Mouse (Mus musculus): ENCODE measurements around the gene Adcyap1. TPM values are rescaled to one million over a fixed set of nuclear protein-coding genes. Genes with fewer than 3 reads are reported as not detected.

The Adcyap1 gene
- polyA plus RNA-seq (2014; fragmentation: Nextera tagmentation; extraction: Ambion mirVana): 9.6 and 10.9 TPM in 2 replicates

GRCm38 (mm10) chr17:93198717-93199116, at the start of gene Adcyap1:
Gene Adcyap1, plus strand, starts transcription at chr17:93199017.
- peaks cover 8% of the 10 kb centered on the region for H3K4me1 ChIP-seq (ENCODE audit: control insufficient read depth, insufficient read depth, low read length)
- H3K27me3 ChIP-seq (replicated peaks; ENCODE audit: control insufficient read depth, insufficient read depth, low read length): peaks cover 33% of the 10 kb centered on the region
- H3K27ac ChIP-seq (ENCODE audit: low read depth, low read length): no peak within 1 kb of the TSS
- H3K4me2 ChIP-seq (ENCODE audit: low read length): peak within 1 kb of the TSS; percentile 55
- ATAC-seq (no peak), DNase-seq (ENCODE audit: low spot score) (peak; percentile 3)
- peak within 1 kb of the TSS; percentile 59 for H3K9ac ChIP-seq (ENCODE audit: low read length)
- WGBS: 31% methylated on average over 10 of the region's 10 CpGs
- H3K36me3 ChIP-seq (ENCODE audit: control insufficient read depth, insufficient read depth, low read length): no peaks in the 10 kb centered on the region
- no peaks in the 10 kb centered on the region for H3K9me3 ChIP-seq (replicated peaks; ENCODE audit: control insufficient read depth, low read length)
- H3K4me3 ChIP-seq (ENCODE audit: low read depth, low read length): peak within 1 kb of the TSS; percentile 33

- Histone ChIP-seq H3K27me3 (replicated peaks; ENCODE audit: control insufficient read depth, insufficient read depth, low read length) (no peaks in the 10 kb centered on the region), H3K4me2 (ENCODE audit: low read length) (no peak overlapping the region), H3K36me3 (ENCODE audit: control insufficient read depth, insufficient read depth, low read length) (no peaks in the 10 kb centered on the region), H3K4me1 (ENCODE audit: control insufficient read depth, insufficient read depth, low read length) (no peaks in the 10 kb centered on the region), H3K27ac (ENCODE audit: low read depth, low read length) (no peak overlapping the region), H3K9ac (ENCODE audit: low read length) (no peak overlapping the region), H3K4me3 (ENCODE audit: low read depth, low read length) (no peak overlapping the region), H3K9me3 (replicated peaks; ENCODE audit: control insufficient read depth, low read length) (no peaks in the 10 kb centered on the region)
- ATAC-seq: peak; percentile 75
- peak; percentile 82 for DNase-seq (ENCODE audit: low spot score)
- 29% methylated on average over 1 of the region's 1 CpGs for WGBS
Observed at GRCm38 (mm10) chr17:93158280-93158851, 40.5 kb upstream of the Adcyap1 start.

- DNase-seq (ENCODE audit: low spot score) (no peak), ATAC-seq (no peak)
- Histone ChIP-seq H3K9ac (ENCODE audit: low read length) (no peak overlapping the region), H3K36me3 (ENCODE audit: control insufficient read depth, insufficient read depth, low read length) (no peaks in the 10 kb centered on the region), H3K27ac (ENCODE audit: low read depth, low read length) (no peak overlapping the region), H3K4me3 (ENCODE audit: low read depth, low read length) (no peak overlapping the region), H3K27me3 (replicated peaks; ENCODE audit: control insufficient read depth, insufficient read depth, low read length) (no peaks in the 10 kb centered on the region), H3K4me2 (ENCODE audit: low read length) (no peak overlapping the region), H3K4me1 (ENCODE audit: control insufficient read depth, insufficient read depth, low read length) (no peaks in the 10 kb centered on the region), H3K9me3 (replicated peaks; ENCODE audit: control insufficient read depth, low read length) (no peaks in the 10 kb centered on the region)
Observed at GRCm38 (mm10) chr17:93169572-93169971, 29.2 kb upstream of the Adcyap1 start.

DNA sequence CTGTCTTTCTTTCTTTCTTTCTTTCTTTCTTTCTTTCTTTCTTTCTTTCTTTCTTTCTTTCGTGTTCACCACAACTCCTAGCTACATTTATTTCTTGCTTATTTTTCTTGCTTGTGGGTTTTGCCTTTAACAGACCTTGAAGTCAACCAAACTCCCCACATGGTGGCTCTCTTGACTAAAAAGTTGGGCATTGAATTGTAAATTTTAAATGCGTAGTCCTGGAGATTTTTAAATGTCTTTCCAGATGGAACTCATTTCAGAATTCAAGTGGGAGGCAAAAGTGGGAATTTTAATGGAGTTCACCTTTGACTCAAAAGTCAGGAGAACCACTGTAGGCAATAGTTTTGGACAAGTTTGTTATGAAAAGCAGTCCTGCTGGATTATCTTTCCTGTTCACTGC, 2.0 kb upstream of the Adcyap1 start:
- Histone ChIP-seq H3K4me2 (ENCODE audit: low read length) (no peak overlapping the region), H3K9me3 (replicated peaks; ENCODE audit: control insufficient read depth, low read length) (no peaks in the 10 kb centered on the region), H3K4me3 (ENCODE audit: low read depth, low read length) (no peak overlapping the region), H3K27ac (ENCODE audit: low read depth, low read length) (no peak overlapping the region), H3K9ac (ENCODE audit: low read length) (no peak overlapping the region), H3K27me3 (replicated peaks; ENCODE audit: control insufficient read depth, insufficient read depth, low read length) (peaks cover 23% of the 10 kb centered on the region), H3K4me1 (ENCODE audit: control insufficient read depth, insufficient read depth, low read length) (no peaks in the 10 kb centered on the region), H3K36me3 (ENCODE audit: control insufficient read depth, insufficient read depth, low read length) (no peaks in the 10 kb centered on the region)
- DNase-seq (ENCODE audit: low spot score) (peak; percentile 75), ATAC-seq (no peak)
- WGBS: 38% methylated on average over 2 of the region's 2 CpGs

DNA sequence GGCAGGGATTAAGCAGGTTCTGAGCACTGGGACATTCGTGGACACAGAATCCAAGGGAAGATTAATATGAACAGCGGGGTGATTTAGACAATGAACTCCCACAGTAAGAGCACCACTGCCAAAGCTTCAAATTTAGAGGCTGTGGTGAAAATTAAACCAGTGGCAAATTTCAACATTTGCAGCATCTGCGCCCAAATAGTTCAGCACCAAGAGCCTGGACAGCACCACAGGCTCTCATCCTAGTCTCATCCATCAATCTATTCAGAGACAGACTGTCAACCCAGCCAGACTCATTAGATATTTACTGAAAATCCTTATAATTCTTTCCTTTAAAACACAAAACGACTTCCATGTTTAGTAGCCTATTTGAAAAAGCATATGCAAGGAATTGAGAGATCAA, 604 bp upstream of the Adcyap1 start:
- peak; percentile 13 for DNase-seq (ENCODE audit: low spot score)
- Histone ChIP-seq H3K27ac (ENCODE audit: low read depth, low read length) (no peak overlapping the region), H3K9me3 (replicated peaks; ENCODE audit: control insufficient read depth, low read length) (no peaks in the 10 kb centered on the region), H3K4me1 (ENCODE audit: control insufficient read depth, insufficient read depth, low read length) (peaks cover 8% of the 10 kb centered on the region), H3K4me2 (ENCODE audit: low read length) (no peak overlapping the region), H3K9ac (ENCODE audit: low read length) (no peak overlapping the region), H3K4me3 (ENCODE audit: low read depth, low read length) (no peak overlapping the region), H3K27me3 (replicated peaks; ENCODE audit: control insufficient read depth, insufficient read depth, low read length) (peaks cover 33% of the 10 kb centered on the region), H3K36me3 (ENCODE audit: control insufficient read depth, insufficient read depth, low read length) (no peaks in the 10 kb centered on the region)
- no peak for ATAC-seq
- WGBS: 8% methylated on average over 4 of the region's 4 CpGs

DNA sequence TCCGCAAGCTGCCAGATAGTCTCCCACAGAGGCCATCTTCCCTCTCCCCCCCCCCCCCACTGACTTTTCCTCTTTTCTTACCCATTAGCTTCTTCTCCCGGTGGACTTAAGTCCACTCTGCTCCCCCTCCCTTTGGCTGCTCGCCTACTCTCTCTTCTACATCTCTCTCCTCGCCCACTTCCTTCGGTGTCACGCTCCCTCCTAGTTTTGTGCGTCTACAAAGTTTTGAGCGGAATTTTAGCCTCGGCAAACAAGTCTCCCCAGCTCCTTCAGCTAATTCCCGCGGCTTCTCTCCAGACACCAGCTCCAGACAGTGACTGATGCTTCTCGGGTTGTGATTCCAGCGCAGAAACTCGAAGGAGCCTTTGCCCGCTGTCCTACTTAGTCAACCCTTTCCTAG, 401 bp downstream of the Adcyap1 start:
- peak; percentile 19 for DNase-seq (ENCODE audit: low spot score)
- H3K4me2 ChIP-seq (ENCODE audit: low read length): peak overlapping the region; percentile 55
- WGBS: 1% methylated on average over 14 of the region's 15 CpGs
- ATAC-seq: no peak
- peaks cover 33% of the 10 kb centered on the region for H3K27me3 ChIP-seq (replicated peaks; ENCODE audit: control insufficient read depth, insufficient read depth, low read length)
- H3K4me3 ChIP-seq (ENCODE audit: low read depth, low read length): peak overlapping the region; percentile 33
- H3K9me3 ChIP-seq (replicated peaks; ENCODE audit: control insufficient read depth, low read length): no peaks in the 10 kb centered on the region
- H3K27ac ChIP-seq (ENCODE audit: low read depth, low read length): no peak overlapping the region
- H3K9ac ChIP-seq (ENCODE audit: low read length): peak overlapping the region; percentile 59
- peaks cover 8% of the 10 kb centered on the region for H3K4me1 ChIP-seq (ENCODE audit: control insufficient read depth, insufficient read depth, low read length)
- H3K36me3 ChIP-seq (ENCODE audit: control insufficient read depth, insufficient read depth, low read length): no peaks in the 10 kb centered on the region

- H3K4me3 ChIP-seq (ENCODE audit: low read depth, low read length): peak overlapping the region; percentile 33
- peak overlapping the region; percentile 59 for H3K9ac ChIP-seq (ENCODE audit: low read length)
- WGBS: under 1% methylated on average over 9 of the region's 9 CpGs
- DNase-seq (ENCODE audit: low spot score) (peak; percentile 10), ATAC-seq (no peak)
- no peaks in the 10 kb centered on the region for H3K36me3 ChIP-seq (ENCODE audit: control insufficient read depth, insufficient read depth, low read length)
- no peaks in the 10 kb centered on the region for H3K9me3 ChIP-seq (replicated peaks; ENCODE audit: control insufficient read depth, low read length)
- 0 out of 2 replicates have a peak overlapping the region, but pooled peaks have one; percentile 9 for H3K27ac ChIP-seq (ENCODE audit: low read depth, low read length)
- H3K4me2 ChIP-seq (ENCODE audit: low read length): peak overlapping the region; percentile 55
- H3K27me3 ChIP-seq (replicated peaks; ENCODE audit: control insufficient read depth, insufficient read depth, low read length): peaks cover 34% of the 10 kb centered on the region
- peaks cover 8% of the 10 kb centered on the region for H3K4me1 ChIP-seq (ENCODE audit: control insufficient read depth, insufficient read depth, low read length)
Observed at GRCm38 (mm10) chr17:93199747-93200146, 930 bp downstream of the Adcyap1 start.

DNA sequence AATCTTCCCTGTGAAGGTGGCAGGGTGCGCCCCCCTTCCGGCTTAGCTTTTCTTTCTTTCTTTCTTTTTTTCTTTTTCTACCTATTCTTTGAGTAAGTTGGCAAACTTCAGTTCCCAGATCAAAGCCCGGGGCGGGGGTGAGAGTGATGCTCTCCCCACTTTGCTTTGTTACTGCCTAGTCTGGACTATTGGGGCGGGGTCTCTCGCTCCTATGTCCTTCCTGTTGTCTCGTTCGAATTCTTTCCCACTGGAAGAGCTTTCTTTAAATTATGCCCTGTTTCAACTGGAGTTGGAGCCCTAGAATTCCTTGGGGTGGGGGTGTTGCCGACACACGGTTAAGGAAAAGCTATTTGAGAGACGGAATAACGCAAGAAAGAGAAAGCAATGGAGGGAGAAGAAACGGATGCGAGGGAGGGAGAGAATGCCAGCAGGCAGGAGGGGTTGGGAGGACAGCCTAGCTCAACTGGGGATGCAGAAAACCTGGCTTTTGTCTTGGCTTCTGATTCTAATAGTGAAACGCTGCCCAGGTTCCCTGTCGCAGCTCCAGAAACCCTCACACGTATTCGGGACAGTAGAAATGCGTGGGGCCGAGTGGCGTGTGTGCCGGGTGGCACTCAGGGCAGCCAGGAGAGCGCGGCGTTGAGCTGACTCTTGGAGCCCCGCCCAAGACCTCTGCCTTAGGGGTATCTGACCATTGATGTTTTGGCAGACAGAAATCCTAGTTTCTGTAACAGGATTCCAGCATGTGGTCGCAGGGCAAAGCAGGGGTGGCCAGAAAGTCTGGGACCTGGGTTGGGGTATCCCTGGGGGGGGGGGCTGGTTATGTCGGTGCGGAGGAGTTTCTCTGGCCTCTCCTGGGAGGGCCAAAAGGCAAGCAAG, 1.8 kb downstream of the Adcyap1 start:
- DNase-seq (ENCODE audit: low spot score) (peak; percentile 33), ATAC-seq (no peak)
- Histone ChIP-seq H3K4me1 (ENCODE audit: control insufficient read depth, insufficient read depth, low read length) (peaks cover 8% of the 10 kb centered on the region), H3K27ac (ENCODE audit: low read depth, low read length) (peak overlapping the region; percentile 29; the same call in 1 of the 2 replicates), H3K36me3 (ENCODE audit: control insufficient read depth, insufficient read depth, low read length) (no peaks in the 10 kb centered on the region), H3K27me3 (replicated peaks; ENCODE audit: control insufficient read depth, insufficient read depth, low read length) (peaks cover 38% of the 10 kb centered on the region), H3K4me2 (ENCODE audit: low read length) (peak overlapping the region; percentile 55), H3K4me3 (ENCODE audit: low read depth, low read length) (peak overlapping the region; percentile 33), H3K9me3 (replicated peaks; ENCODE audit: control insufficient read depth, low read length) (no peaks in the 10 kb centered on the region), H3K9ac (ENCODE audit: low read length) (peak overlapping the region; percentile 59)
- 1% methylated on average over 29 of the region's 29 CpGs for WGBS
